Mouse (Mus musculus) heart, postnatal 0 days (tissue): ENCODE results near the gene Arhgap23.

Experiments
- CTCF ChIP-seq: IDR thresholded peaks from 2 replicates; pipeline ENCODE4 v1.5.1; 2016; ENCODE audit warnings: antibody characterized with exemption, control low read depth, low read depth
- EP300 ChIP-seq: IDR thresholded peaks from 2 replicates; pipeline ENCODE4 v1.6.1; 2016; ENCODE audit warnings: antibody characterized with exemption, low read depth

- TF ChIP-seq EP300: no peak
- TF ChIP-seq CTCF: no peak
Measured at GRCm38 (mm10) chr11:97536083-97536747, 120.9 kb downstream of the Arhgap23 start.
